Mouse (Mus musculus) testis, adult 2 months (tissue): ENCODE results near the gene Camta1.

Source experiments
- CTCF ChIP-seq: fragments of 200-500 bp; IDR thresholded peaks from 2 replicates; pipeline ENCODE4 v1.5.1; 2012; ENCODE audit warnings: low read depth, mild to moderate bottlenecking, inconsistent platforms, low read length, moderate library complexity; ENCODE audit not compliant: control insufficient read depth, insufficient read depth, insufficient replicate concordance
- POLR2A ChIP-seq: fragments of 200-500 bp; IDR thresholded peaks from 2 replicates; pipeline ENCODE4 v1.6.1; 2012; ENCODE audit warnings: low read depth, mild to moderate bottlenecking, inconsistent platforms, low read length, moderate library complexity; ENCODE audit not compliant: control insufficient read depth

DNA sequence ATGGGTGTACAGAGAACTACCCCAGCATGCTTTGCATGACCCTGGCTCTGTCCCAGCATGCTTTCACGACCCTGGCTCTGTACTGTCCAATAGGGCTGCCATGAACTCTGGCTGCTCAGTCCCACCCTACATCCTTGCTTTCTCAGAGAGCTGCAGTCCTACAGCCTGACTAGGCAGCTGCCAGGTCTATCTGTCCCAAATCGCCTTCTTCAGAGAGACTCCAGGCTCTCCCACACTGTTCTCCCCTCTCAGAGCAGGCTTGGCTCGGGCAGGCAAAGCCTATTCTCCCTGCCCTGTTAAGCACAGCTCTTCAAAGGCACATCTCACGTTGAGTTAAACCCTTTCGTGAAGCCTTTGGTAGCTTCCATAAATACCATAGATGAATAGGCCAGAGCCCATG lies 317.5 kb downstream of the Camta1 start:
- no peak for TF ChIP-seq POLR2A
- no peak for TF ChIP-seq CTCF
